Mouse (Mus musculus): Measurements from ENCODE around the gene Lrrc56.

DNA sequence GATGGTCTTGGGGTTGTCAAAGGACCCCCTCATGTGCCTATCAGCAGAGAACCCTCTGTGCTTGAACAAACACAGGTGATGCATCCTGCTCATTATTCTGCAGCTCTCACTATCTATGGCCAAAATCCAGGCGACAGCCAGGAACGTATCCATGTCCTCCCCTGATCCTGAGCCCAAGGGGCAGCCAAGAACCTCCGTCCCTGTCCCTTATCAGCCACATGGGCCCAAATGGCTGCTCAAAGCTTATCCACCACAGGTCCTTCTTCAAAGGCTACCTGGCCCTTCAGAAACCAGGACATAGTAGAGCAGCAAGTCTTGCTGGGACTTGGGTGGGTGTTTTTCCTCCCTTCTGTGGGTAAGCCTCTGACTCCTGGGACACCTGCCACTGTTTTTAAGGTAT, 5.8 kb upstream of the Lrrc56 start:
- TF ChIP-seq CTCF (IDR thresholded peaks at IDR 0.05; ENCODE audit: low read depth) (no peak), EP300 (IDR thresholded peaks at IDR 0.05; ENCODE audit: low read depth) (no peak)

Measured in heart, postnatal 0 days (tissue).